Mouse (Mus musculus) stomach, embryonic 15.5 days (tissue): ENCODE measurements at regions not wholly inside any gene's neighbourhood (a gene's known extent, or its start where the extent isn't known, plus 50 kb on each side); places are given as distances from the start of the nearest gene placed in this dataset.

Experiments
- ATAC-seq: fragments of 200-750 bp; cut with Nextera tagmentation; 2 replicates; pipeline ENCODE4 v1.8.0; 2017; ENCODE audit warnings: low read depth, moderate number of reproducible peaks, moderate TSS enrichment; ENCODE audit not compliant: insufficient read depth, low FRiP score
- H3K27ac ChIP-seq: fragments of 300-500 bp; sonication (generic); 2 replicates; pipeline ENCODE4 v1.5.1; 2015; ENCODE audit warnings: mild to moderate bottlenecking, inconsistent platforms
- H3K27me3 ChIP-seq: fragments of 300-500 bp; sonication (generic); replicated peaks from 2 replicates; pipeline ENCODE4 v1.6.1; 2015; ENCODE audit warnings: inconsistent platforms
- H3K36me3 ChIP-seq: fragments of 300-500 bp; sonication (generic); 2 replicates; pipeline ENCODE4 v1.6.1; 2015; ENCODE audit warnings: inconsistent platforms
- H3K4me1 ChIP-seq: fragments of 300-500 bp; sonication (generic); 2 replicates; pipeline ENCODE4 v1.6.1; 2015; ENCODE audit warnings: inconsistent platforms
- H3K4me2 ChIP-seq: fragments of 300-500 bp; sonication (generic); 2 replicates; pipeline ENCODE4 v1.6.1; 2015; ENCODE audit warnings: mild to moderate bottlenecking, inconsistent platforms
- H3K4me3 ChIP-seq: fragments of 300-500 bp; sonication (generic); replicated peaks from 2 replicates; pipeline ENCODE4 v1.5.1; 2015; ENCODE audit warnings: inconsistent platforms
- H3K9ac ChIP-seq: fragments of 300-500 bp; sonication (generic); 2 replicates; pipeline ENCODE4 v1.6.1; 2015; ENCODE audit warnings: inconsistent platforms
- H3K9me3 ChIP-seq: fragments of 300-500 bp; sonication (generic); 2 replicates; pipeline ENCODE4 v1.6.1; 2016; ENCODE audit warnings: inconsistent platforms
- WGBS: fragments of 180-500 bp; shearing (Covaris S2); methylation state at CpG from one replicate; pipeline ENCODE4 v1.1.7; 2015; 5-methylcytosine and 5-hydroxymethylcytosine counted together

DNA sequence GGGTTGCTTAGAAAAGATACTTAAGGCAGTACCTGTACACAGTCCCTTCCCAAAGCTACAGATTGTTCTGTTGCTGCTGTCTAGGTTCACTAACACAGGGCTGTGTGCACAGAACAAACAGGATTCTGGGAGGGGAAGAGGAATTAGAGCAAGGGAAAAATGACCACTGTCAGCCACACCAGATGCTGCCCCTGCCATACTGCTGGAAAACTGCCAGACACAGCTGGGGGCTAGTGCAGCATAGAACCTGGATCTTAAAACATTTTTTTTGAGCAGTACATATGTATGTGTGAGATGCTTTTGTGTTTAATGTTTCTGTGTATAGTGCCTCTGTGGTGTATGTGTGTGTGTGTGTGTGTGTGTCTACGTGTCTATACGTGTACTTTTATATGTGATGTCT is 291.7 kb upstream of the Myt1l start:
- 83% methylated on average over 2 of the region's 2 CpGs for WGBS
- Histone ChIP-seq H3K9me3 (no peaks in the 10 kb centered on the region), H3K4me1 (no peaks in the 10 kb centered on the region), H3K4me2 (no peak overlapping the region), H3K27me3 (no peaks in the 10 kb centered on the region), H3K36me3 (no peaks in the 10 kb centered on the region), H3K4me3 (no peak overlapping the region), H3K27ac (no peak overlapping the region), H3K9ac (no peak overlapping the region)
- no peak for ATAC-seq

DNA sequence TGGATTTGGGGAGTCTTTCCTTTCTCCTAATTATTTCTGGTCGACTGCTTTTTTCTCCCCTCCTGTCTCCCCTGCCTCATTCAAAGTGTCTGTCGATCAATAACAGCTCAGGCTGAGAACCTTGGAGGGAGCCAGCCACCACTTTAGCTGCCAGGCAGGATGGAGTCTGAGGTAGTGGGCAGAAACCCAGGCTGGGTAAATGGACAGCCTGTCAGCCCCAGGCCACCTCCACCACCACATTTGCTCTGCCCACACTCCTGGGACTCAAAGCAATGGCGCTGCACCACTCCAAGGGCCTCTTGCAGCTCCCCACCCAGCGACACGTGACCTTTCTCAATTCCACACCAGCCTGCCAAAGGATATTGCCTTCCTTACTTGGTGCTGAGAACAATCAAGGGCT is 290.7 kb upstream of the Myt1l start:
- Histone ChIP-seq H3K36me3 (no peaks in the 10 kb centered on the region), H3K9me3 (no peaks in the 10 kb centered on the region), H3K27ac (no peak overlapping the region), H3K9ac (no peak overlapping the region), H3K4me1 (no peaks in the 10 kb centered on the region), H3K4me2 (no peak overlapping the region), H3K4me3 (no peak overlapping the region), H3K27me3 (no peaks in the 10 kb centered on the region)
- 49% methylated on average over 5 of the region's 5 CpGs for WGBS
- no peak for ATAC-seq

DNA sequence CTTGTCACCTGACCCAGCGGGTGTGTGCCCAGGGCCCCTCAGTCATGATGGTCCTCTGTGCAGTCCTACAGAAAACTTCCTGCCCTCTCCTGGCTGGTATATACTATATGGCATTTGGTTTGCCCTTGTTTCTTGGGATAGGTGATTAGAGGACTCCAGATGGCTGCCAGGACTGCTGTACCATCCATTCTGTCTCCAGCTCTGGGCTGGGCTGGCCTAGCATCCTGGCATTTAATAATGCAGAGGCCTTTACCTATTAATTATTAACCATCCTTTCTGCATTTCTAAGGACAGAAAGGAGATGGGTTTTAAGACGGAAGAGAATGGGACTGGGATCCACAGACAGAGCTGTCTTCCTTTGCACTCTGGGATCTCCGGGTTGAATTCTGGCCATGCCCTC is 288.7 kb upstream of the Myt1l start:
- H3K27ac ChIP-seq: no peak overlapping the region
- no peaks in the 10 kb centered on the region for H3K4me1 ChIP-seq
- no peak overlapping the region for H3K9ac ChIP-seq
- H3K36me3 ChIP-seq: no peaks in the 10 kb centered on the region
- H3K9me3 ChIP-seq: no peaks in the 10 kb centered on the region
- ATAC-seq: 0 out of 2 replicates have a peak, but pooled peaks have one; percentile 19
- H3K27me3 ChIP-seq: no peaks in the 10 kb centered on the region
- WGBS: 72% methylated on average over 3 of the region's 3 CpGs
- no peak overlapping the region for H3K4me2 ChIP-seq
- H3K4me3 ChIP-seq: no peak overlapping the region

DNA sequence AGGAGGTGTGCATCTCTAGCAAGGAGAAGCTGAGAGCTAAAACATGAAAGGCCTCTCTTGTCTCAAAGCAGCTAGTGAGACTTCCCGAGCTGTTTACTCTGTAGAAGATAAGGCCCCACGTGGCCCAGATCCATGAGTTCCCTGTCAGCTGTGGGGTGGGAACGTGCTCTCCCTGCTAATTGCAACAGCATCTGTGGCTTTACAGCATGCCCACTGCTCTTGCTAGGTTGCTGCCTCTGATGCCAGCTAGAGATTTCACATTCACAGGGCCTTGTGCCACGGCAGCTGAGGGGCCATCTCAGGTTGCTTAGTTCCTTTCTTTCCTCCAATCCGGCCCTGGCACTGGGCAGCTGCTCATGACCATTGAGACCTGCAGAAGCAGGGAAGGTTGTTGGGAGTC is 288.2 kb upstream of the Myt1l start:
- no peaks in the 10 kb centered on the region for H3K27me3 ChIP-seq
- no peak overlapping the region for H3K9ac ChIP-seq
- H3K4me1 ChIP-seq: no peaks in the 10 kb centered on the region
- no peaks in the 10 kb centered on the region for H3K9me3 ChIP-seq
- ATAC-seq: peak; percentile 60; the same call in 1 of the 2 replicates
- H3K36me3 ChIP-seq: no peaks in the 10 kb centered on the region
- no peak overlapping the region for H3K4me2 ChIP-seq
- 18% methylated on average over 5 of the region's 5 CpGs for WGBS
- H3K4me3 ChIP-seq: no peak overlapping the region
- H3K27ac ChIP-seq: no peak overlapping the region

DNA sequence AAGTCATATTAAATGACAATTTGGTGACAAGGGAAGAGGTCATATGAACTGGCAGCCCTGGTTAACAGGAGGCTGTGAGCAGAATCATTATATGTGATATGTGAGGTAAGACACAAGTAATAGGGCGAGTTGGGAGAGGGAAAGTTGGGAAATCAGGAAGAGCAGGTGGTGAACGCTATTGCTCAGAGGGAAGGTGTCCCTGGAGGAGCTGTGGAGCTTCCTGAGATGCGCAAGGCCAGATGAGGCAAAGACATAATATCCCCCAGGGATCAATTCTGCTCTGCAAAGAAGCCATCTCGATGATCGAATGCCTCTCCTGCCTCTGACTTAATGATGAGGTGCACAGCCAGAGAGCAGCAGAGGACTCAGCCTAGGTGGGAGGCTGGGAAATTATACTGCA is 285.1 kb upstream of the Myt1l start:
- H3K36me3 ChIP-seq: no peaks in the 10 kb centered on the region
- no peak overlapping the region for H3K4me2 ChIP-seq
- ATAC-seq: no peak
- H3K27me3 ChIP-seq: no peaks in the 10 kb centered on the region
- no peaks in the 10 kb centered on the region for H3K4me1 ChIP-seq
- no peak overlapping the region for H3K9ac ChIP-seq
- H3K9me3 ChIP-seq: no peaks in the 10 kb centered on the region
- 74% methylated on average over 5 of the region's 5 CpGs for WGBS
- H3K4me3 ChIP-seq: no peak overlapping the region
- H3K27ac ChIP-seq: no peak overlapping the region

DNA sequence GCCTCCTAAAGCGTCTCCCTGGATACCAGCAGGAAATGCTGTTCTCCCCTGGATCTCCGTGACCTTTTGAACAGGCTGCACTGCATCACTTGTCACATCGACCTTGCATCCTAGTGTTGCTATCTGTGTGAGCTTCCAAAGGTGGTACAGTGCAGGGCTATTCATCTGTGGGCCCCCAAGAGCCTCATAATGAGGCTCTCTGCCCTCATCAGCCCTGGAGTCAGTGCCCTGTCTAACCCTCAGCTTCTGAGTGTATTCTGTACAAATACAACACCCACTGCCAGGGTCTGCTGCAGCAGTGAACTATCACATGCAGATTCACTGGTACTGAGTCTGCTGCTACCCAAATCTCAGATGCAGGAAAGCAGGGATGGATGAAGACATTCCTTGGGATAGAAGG is 282.1 kb upstream of the Myt1l start:
- ATAC-seq: no peak
- Histone ChIP-seq H3K9ac (no peak overlapping the region), H3K9me3 (no peaks in the 10 kb centered on the region), H3K4me1 (no peaks in the 10 kb centered on the region), H3K36me3 (no peaks in the 10 kb centered on the region), H3K27ac (no peak overlapping the region), H3K4me3 (no peak overlapping the region), H3K4me2 (no peak overlapping the region), H3K27me3 (no peaks in the 10 kb centered on the region)
- 44% methylated on average over 3 of the region's 3 CpGs for WGBS

DNA sequence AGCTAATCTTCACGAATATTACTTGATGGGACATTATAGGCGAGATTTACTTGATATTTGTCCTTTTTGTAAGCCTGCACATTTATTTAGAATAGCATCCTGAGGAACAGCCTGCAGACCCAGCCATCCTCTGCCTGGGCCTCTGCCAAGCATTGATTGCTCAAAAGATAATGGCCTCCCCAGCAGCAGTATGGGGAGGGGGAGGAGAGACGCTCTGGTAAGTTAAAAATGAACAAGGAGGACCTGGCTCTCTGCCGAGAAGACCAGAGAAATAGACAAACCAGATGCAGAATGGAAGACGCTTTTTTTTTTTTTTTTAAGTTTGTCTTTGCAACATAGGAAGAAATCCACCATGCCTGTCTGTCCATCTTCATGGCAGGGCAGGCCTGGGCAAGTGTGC is 280.8 kb upstream of the Myt1l start:
- no peak overlapping the region for H3K4me3 ChIP-seq
- no peak overlapping the region for H3K9ac ChIP-seq
- H3K27ac ChIP-seq: no peak overlapping the region
- no peak overlapping the region for H3K4me2 ChIP-seq
- no peaks in the 10 kb centered on the region for H3K27me3 ChIP-seq
- H3K9me3 ChIP-seq: no peaks in the 10 kb centered on the region
- ATAC-seq: no peak
- WGBS: 38% methylated on average over 5 of the region's 5 CpGs
- no peaks in the 10 kb centered on the region for H3K36me3 ChIP-seq
- H3K4me1 ChIP-seq: no peaks in the 10 kb centered on the region

DNA sequence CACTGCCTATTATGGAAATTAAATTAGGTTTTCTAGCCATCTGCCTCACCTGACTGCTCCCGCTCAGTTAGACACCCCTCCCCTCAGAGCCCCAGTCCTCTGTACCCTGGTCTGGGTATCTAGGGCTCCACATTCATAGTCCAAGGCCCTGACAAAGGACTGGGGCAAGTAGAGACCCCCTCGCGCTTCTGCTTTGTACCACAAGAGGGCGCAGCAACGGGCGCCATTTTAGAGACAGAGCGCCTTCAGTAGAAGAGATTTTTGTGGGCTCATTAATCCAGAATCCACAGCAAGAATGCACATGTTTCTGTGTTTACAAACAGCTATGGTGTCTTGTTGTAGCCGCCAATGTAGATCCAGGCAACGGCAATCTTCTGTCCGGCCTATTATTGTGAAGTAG is 279.7 kb upstream of the Myt1l start:
- Histone ChIP-seq H3K27me3 (no peaks in the 10 kb centered on the region), H3K4me2 (no peak overlapping the region), H3K27ac (no peak overlapping the region), H3K4me3 (no peak overlapping the region), H3K9me3 (no peaks in the 10 kb centered on the region), H3K4me1 (no peaks in the 10 kb centered on the region), H3K36me3 (no peaks in the 10 kb centered on the region), H3K9ac (no peak overlapping the region)
- ATAC-seq: no peak
- 89% methylated on average over 10 of the region's 10 CpGs for WGBS

DNA sequence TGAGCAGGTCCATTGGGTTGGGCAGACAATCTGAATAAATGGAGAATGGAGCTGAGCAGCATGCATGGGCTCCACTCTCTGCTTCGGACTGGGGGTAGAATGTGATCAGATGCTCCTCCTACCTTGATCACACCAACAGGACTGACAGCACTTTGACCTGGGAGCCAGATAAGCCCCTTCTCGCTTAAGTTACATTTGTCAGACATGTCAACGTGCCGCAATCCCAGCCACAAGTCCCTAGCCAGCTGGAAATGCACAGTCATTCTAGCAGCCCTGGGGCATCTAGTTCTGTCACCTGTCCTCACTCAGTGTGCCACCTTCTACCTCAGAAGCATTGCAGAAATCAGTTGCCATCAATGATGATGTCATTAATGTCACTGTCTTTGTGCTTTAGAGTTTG is 272.1 kb upstream of the Myt1l start:
- no peaks in the 10 kb centered on the region for H3K27me3 ChIP-seq
- no peak overlapping the region for H3K4me3 ChIP-seq
- no peak overlapping the region for H3K4me2 ChIP-seq
- H3K9me3 ChIP-seq: no peaks in the 10 kb centered on the region
- no peak overlapping the region for H3K27ac ChIP-seq
- WGBS: 74% methylated on average over 4 of the region's 4 CpGs
- no peaks in the 10 kb centered on the region for H3K36me3 ChIP-seq
- H3K4me1 ChIP-seq: peaks cover 13% of the 10 kb centered on the region
- ATAC-seq: no peak
- no peak overlapping the region for H3K9ac ChIP-seq

DNA sequence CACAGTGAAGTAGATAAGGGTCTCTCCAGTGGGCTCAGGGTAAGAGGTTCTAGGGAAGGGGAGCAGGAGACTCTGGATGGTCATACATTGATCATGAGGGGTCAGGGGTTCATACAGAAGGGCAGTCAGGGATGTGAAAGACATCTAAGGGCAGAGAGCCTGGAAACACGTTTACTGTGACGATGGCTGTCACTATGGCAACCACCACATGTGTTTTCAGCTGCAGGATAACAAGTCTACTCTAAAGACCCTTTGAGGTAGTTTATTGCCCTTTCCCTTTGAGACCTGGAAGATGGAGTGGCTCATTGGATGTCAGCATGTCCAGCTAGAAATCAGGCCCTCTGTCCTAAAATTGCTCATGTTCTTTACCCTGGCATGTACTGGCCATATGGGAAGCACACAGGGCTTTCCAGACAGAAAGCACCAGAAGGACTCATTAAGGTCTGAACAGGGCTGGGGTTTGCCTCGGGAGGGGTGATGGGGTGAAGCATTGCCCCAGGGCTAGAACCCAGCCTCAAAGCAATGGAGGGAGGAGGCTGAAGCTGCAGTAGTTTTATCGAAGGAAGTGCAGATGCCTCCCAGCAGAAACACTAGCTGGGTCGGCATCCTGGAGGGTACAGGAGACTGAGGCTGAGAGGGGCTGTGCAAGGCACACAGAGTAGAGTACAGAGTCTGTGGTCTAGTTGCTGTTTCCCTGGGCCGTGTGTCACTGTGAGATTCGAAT is 271.0 kb upstream of the Myt1l start:
- no peak overlapping the region for H3K9ac ChIP-seq
- H3K9me3 ChIP-seq: no peaks in the 10 kb centered on the region
- no peak overlapping the region for H3K4me3 ChIP-seq
- no peak overlapping the region for H3K27ac ChIP-seq
- no peaks in the 10 kb centered on the region for H3K27me3 ChIP-seq
- no peak overlapping the region for H3K4me2 ChIP-seq
- no peak for ATAC-seq
- H3K4me1 ChIP-seq: peaks cover 13% of the 10 kb centered on the region
- 26% methylated on average over 7 of the region's 7 CpGs for WGBS
- no peaks in the 10 kb centered on the region for H3K36me3 ChIP-seq

DNA sequence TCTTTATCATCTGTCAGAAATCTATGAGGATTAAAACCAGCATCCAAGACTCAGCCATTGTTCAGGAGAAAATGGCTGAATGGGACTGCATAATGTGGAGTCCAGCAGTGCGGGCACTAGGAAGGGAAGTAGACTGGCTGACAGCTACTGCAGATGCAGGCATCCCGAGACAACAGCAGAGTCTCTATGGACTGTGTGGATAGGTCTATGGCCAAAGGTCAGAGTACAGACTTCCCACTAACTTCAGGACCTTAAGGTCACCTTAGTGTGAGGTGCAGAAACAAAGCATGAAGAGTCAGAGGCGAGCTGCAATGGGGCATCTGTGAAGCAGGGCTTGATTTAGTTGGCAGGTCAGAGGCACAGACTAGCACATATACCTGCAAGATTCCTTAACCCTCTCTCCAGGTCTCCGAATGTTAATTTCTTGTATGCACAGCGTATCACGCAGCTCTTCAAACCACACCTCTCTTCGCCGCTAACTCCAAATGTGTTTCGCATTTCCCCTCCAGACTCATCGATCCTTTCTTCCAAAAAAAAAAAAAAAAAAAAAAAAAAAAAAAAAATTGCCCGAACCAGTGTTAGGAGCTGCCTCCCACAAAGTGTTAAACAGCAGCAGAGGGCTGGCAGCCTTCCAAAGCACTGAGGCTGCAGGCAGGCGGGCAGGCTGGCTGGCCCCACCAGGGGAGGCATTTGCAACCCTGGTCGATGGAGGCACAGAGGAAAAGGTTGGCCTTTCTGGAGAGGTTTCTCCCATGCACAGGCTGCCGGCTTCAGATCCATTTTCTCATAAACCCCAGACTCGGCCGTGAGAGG is 270.2 kb upstream of the Myt1l start:
- H3K27ac ChIP-seq: 0 out of 2 replicates have a peak overlapping the region, but pooled peaks have one; percentile 9
- no peak overlapping the region for H3K4me3 ChIP-seq
- peak overlapping the region; percentile 6; the same call in 1 of the 2 replicates for H3K4me2 ChIP-seq
- no peak overlapping the region for H3K9ac ChIP-seq
- 24% methylated on average over 16 of the region's 16 CpGs for WGBS
- no peaks in the 10 kb centered on the region for H3K27me3 ChIP-seq
- ATAC-seq: peak; percentile 70
- no peaks in the 10 kb centered on the region for H3K9me3 ChIP-seq
- H3K36me3 ChIP-seq: no peaks in the 10 kb centered on the region
- H3K4me1 ChIP-seq: peaks cover 13% of the 10 kb centered on the region

DNA sequence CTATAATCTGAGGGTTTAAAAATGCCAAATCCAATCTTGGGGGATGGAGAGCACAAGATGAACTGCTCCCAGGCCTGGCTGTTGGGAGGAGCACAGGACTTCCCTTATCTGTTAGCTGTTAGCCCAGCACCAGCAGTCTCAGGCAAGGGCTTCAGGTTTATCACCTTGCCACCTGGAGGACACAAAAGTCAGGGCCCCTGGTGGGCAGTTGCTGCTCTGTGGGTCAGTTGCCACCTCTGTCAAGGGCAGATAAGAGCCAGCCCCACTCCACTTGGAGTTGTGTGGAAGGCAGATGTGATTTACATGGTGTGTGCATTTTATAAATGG is 269.7 kb upstream of the Myt1l start:
- H3K36me3 ChIP-seq: no peaks in the 10 kb centered on the region
- H3K4me1 ChIP-seq: peaks cover 13% of the 10 kb centered on the region
- H3K27ac ChIP-seq: 0 out of 2 replicates have a peak overlapping the region, but pooled peaks have one; percentile 9
- no peak overlapping the region for H3K9ac ChIP-seq
- no peak overlapping the region for H3K4me3 ChIP-seq
- no peaks in the 10 kb centered on the region for H3K27me3 ChIP-seq
- 0 out of 2 replicates have a peak overlapping the region, but pooled peaks have one; percentile 6 for H3K4me2 ChIP-seq
- no peaks in the 10 kb centered on the region for H3K9me3 ChIP-seq
- ATAC-seq: no peak
